Mouse (Mus musculus) ES-Bruce4 (cell line): ENCODE results near the gene Clcf1.

ENCODE experiments used
- CTCF ChIP-seq: IDR thresholded peaks from one replicate; pipeline ENCODE4 v1.8.1; 2011; ENCODE audit warnings: low read depth, low read length
- EP300 ChIP-seq: IDR thresholded peaks from 2 replicates; pipeline ENCODE4 v1.6.1; 2011; ENCODE audit warnings: low read depth, low read length; ENCODE audit not compliant: insufficient read depth
- POLR2A ChIP-seq: IDR thresholded peaks from one replicate; pipeline ENCODE4 v1.8.1; 2011; ENCODE audit warnings: low read length; ENCODE audit not compliant: insufficient read depth

- TF ChIP-seq CTCF (no peak), POLR2A (no peak), EP300 (no peak)
Measured at GRCm38 (mm10) chr19:4222165-4222564, 8.1 kb downstream of the Clcf1 start.
